Mouse (Mus musculus) stomach, postnatal 0 days (tissue): ENCODE results near the gene Chmp2a. TPM values are rescaled to one million over a fixed set of nuclear protein-coding genes. Genes with fewer than 3 reads are reported as not detected.

Source experiments
- ATAC-seq: fragments of 200-750 bp; cut with Nextera tagmentation; 2 replicates; pipeline ENCODE4 v1.8.0; 2017; ENCODE audit not compliant: low FRiP score, low TSS enrichment
- DNase-seq: peaks from one replicate; pipeline ENCODE4 v3.0.0-alpha.2; 2016; ENCODE audit warnings: low spot score
- H3K27ac ChIP-seq: fragments of 300-500 bp; sonication (generic); replicated peaks from 2 replicates; pipeline ENCODE4 v1.5.1; 2014; ENCODE audit warnings: mild to moderate bottlenecking, control low read depth
- H3K27me3 ChIP-seq: fragments of 300-500 bp; sonication (generic); 2 replicates; pipeline ENCODE4 v1.6.1; 2014; ENCODE audit warnings: low read length; ENCODE audit not compliant: control insufficient read depth, insufficient read depth
- H3K36me3 ChIP-seq: fragments of 300-500 bp; sonication (generic); 2 replicates; pipeline ENCODE4 v1.6.1; 2014; ENCODE audit warnings: low read length, mixed read lengths; ENCODE audit not compliant: control insufficient read depth, insufficient read depth
- H3K4me1 ChIP-seq: fragments of 300-500 bp; sonication (generic); replicated peaks from 2 replicates; pipeline ENCODE4 v1.6.1; 2014; ENCODE audit warnings: antibody characterized with exemption; ENCODE audit not compliant: control insufficient read depth, insufficient read depth
- H3K4me2 ChIP-seq: fragments of 300-500 bp; sonication (generic); replicated peaks from 2 replicates; pipeline ENCODE4 v1.6.1; 2014; ENCODE audit warnings: low read depth, mild to moderate bottlenecking, control low read depth, moderate library complexity
- H3K4me3 ChIP-seq: fragments of 300-500 bp; sonication (generic); 2 replicates; pipeline ENCODE4 v1.5.1; 2014; ENCODE audit warnings: low read depth, low read length, control low read depth
- H3K9ac ChIP-seq: fragments of 300-500 bp; sonication (generic); 2 replicates; pipeline ENCODE4 v1.6.1; 2014; ENCODE audit warnings: mild to moderate bottlenecking, low read length, control low read depth, mixed read lengths
- H3K9me3 ChIP-seq: fragments of 300-500 bp; sonication (generic); 2 replicates; pipeline ENCODE4 v1.6.1; 2016; ENCODE audit warnings: low read length; ENCODE audit not compliant: control insufficient read depth
- CTCF ChIP-seq: IDR thresholded peaks from 2 replicates; pipeline ENCODE4 v1.5.1; 2016; ENCODE audit warnings: antibody characterized with exemption, low read depth, mild to moderate bottlenecking, moderate library complexity
- EP300 ChIP-seq: optimal IDR thresholded peaks from 2 replicates; pipeline ENCODE3; 2016; ENCODE audit warnings: antibody characterized with exemption
- WGBS: fragments of 180-500 bp; shearing (Covaris S2); extraction: QIAGEN DNeasy Blood & Tissue Kit; methylation state at CpG from one replicate; pipeline ENCODE4 v1.1.7; 2014; 5-methylcytosine and 5-hydroxymethylcytosine counted together
- polyA plus RNA-seq: library from polyadenylated mRNA; unstranded; fragments of >200 nt; fragmentation: Nextera tagmentation; extraction: Ambion mirVana; gene quantifications from 2 replicates; pipeline ENCODE4 v1.2.1, GENCODE M21; 2015

Chmp2a gene
- polyA plus RNA-seq, 1 experiment from 2014 or later = 271 TPM

DNA sequence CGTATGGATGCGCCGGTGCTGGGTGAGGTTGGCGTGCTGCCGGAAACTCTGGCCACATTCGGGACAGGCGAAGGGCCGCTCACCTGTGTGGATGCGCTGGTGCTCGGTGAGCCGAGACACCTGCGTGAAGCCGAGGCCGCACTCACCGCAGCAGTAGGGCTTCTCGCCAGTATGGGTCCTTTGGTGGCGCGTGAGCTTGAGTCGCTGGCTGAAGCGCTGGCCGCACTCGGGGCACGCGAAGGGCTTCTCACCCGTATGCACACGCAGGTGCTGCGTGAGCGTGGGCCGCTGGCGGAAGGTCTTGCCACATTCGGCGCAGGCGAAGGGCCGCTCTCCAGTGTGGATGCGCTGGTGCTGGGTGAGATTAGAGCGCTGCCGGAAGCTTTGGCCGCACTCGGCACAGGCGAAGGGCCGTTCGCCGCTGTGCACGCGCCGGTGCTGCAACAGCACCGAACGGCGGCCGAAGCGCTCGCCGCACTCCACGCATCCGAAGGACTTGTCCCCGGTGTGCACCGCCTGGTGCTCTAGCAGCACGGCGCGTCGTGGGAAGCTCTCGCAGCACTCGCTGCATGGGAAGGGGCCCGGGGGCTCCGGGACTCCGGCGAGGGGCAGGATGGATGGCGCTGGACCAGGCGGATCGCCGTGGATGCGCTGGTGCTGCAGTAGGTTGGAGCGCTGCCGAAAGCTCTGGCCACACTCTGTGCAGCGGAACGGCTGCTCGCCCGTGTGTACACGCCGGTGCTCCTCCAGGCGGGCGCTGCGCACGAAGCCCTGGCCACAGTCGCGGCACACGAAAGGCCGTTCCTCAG is 9.0 kb upstream of the Chmp2a start:
- Histone ChIP-seq H3K9ac (peak overlapping the region; percentile 54), H3K4me1 (peaks cover 3% of the 10 kb centered on the region; the same call in 1 of the 2 replicates), H3K27ac (no peak overlapping the region), H3K4me2 (peak overlapping the region; percentile 77), H3K36me3 (no peaks in the 10 kb centered on the region), H3K9me3 (no peaks in the 10 kb centered on the region), H3K4me3 (peak overlapping the region; percentile 42), H3K27me3 (peaks cover 3% of the 10 kb centered on the region; the same call in 1 of the 2 replicates)
- WGBS = 5% methylated on average over 88 of the region's 88 CpGs
- TF ChIP-seq CTCF (0 out of 2 replicates have a peak, but pooled peaks have one; percentile 14), EP300 (no peak)
- ATAC-seq (peak; percentile 41), DNase-seq (peak; percentile 42)

DNA sequence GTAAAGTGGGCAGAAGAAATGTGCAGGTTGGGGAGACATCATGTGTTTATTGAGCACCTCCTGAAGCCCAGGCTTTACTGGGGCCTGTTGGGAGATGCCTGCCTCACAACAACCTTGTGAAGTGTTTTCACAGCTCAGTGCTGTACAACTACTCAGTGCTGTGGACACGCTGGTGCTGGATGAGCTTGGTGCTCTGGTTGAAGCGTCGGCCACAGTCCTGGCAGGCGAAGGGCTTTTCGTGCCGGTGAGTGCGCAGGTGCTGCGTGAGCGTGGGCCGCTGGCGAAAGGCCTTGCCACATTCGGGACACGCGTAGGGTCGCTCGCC is 8.5 kb upstream of the Chmp2a start:
- WGBS = 49% methylated on average over 16 of the region's 16 CpGs
- ATAC-seq = no peak
- Histone ChIP-seq H3K9ac (0 out of 2 replicates have a peak overlapping the region, but pooled peaks have one; percentile 54), H3K4me2 (peak overlapping the region; percentile 77; the same call in 1 of the 2 replicates), H3K4me1 (peaks cover 3% of the 10 kb centered on the region; the same call in 1 of the 2 replicates), H3K9me3 (no peaks in the 10 kb centered on the region), H3K36me3 (no peaks in the 10 kb centered on the region), H3K4me3 (0 out of 2 replicates have a peak overlapping the region, but pooled peaks have one; percentile 8), H3K27ac (no peak overlapping the region), H3K27me3 (peaks cover 3% of the 10 kb centered on the region; the same call in 1 of the 2 replicates)
- TF ChIP-seq CTCF = no peak
- no peak for TF ChIP-seq EP300
- no peak for DNase-seq

DNA sequence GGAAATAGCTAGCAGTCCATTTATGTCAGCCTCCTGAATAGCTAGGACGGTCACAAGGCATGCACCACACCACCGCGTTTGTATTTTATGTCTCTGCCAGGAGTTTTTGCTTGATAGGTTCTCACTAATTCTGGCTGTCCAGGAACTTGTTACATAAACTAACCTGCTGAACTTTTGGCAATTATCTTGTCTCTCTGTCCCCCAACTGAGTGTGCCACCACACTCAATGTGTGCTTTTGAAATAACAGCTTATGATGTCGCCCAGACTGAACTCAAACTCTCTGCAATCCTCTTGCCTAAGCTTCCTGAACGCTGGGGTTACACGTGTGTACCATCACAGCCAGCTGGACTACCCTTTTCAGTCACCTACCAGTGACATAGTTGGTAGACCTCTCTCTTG is 7.9 kb upstream of the Chmp2a start:
- H3K4me2 ChIP-seq = no peak overlapping the region
- no peak for ATAC-seq

DNA sequence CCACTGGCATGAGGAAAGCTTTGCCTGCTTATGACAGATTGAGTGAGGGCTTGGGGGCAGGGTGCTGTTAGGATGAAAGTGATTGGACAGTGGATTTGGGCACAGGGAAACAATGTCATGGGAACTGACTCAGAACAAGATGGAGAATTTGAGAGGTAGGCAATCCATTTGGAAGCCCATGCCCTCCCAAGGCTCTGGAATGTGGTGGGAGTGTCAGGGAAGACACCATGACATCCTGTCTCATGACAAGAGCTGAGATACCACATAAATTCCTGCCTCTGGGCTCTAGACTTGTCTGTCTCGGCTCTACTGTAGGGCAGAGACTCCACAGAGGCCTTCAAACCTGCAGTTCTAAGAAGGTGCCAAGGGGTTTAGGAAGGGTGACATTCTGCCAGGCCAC is 6.6 kb upstream of the Chmp2a start:
- H3K9ac ChIP-seq = no peak overlapping the region
- H3K4me3 ChIP-seq = no peak overlapping the region
- no peak for TF ChIP-seq CTCF
- TF ChIP-seq EP300 = no peak
- H3K4me1 ChIP-seq = peaks cover 8% of the 10 kb centered on the region; the same call in 1 of the 2 replicates
- ATAC-seq (no peak), DNase-seq (no peak)
- no peaks in the 10 kb centered on the region for H3K36me3 ChIP-seq
- H3K27me3 ChIP-seq = peaks cover 3% of the 10 kb centered on the region; the same call in 1 of the 2 replicates
- H3K9me3 ChIP-seq = no peaks in the 10 kb centered on the region
- no peak overlapping the region for H3K27ac ChIP-seq
- 68% methylated on average over 1 of the region's 1 CpGs for WGBS
- H3K4me2 ChIP-seq = no peak overlapping the region

More for the DNA sequence above, 7.9 kb upstream of the Chmp2a start:
- Histone ChIP-seq H3K4me3 (no peak overlapping the region), H3K27me3 (peaks cover 3% of the 10 kb centered on the region; the same call in 1 of the 2 replicates), H3K4me1 (peaks cover 3% of the 10 kb centered on the region; the same call in 1 of the 2 replicates), H3K9ac (no peak overlapping the region), H3K36me3 (no peaks in the 10 kb centered on the region), H3K9me3 (no peaks in the 10 kb centered on the region), H3K27ac (no peak overlapping the region)
- 68% methylated on average over 6 of the region's 6 CpGs for WGBS
- no peak for TF ChIP-seq CTCF
- no peak for TF ChIP-seq EP300
- DNase-seq = no peak

DNA sequence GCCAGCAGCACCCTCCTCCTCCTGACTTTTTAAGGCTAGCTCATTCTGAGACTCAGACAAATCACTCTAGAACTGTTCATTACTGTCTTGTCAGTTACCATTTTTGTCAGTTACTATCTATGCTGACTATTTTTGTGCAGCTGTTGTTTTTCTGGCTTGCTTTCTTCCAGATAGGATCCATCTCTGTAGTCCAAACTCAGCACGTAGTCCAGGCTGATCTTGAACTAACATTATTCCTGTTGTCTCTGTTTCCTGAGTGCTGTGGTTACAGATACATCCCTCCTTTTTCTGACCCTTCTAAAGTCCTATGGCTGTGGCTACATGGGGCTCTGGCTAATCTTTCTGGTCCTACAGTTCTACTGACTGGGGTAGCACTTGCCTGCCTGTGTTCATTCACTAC is 4.6 kb upstream of the Chmp2a start:
- DNase-seq = no peak
- WGBS = 73% methylated on average over 1 of the region's 1 CpGs
- Histone ChIP-seq H3K27ac (no peak overlapping the region; the same call in 1 of the 2 replicates), H3K27me3 (peaks cover 3% of the 10 kb centered on the region; the same call in 1 of the 2 replicates), H3K4me2 (peak overlapping the region; percentile 65), H3K9me3 (no peaks in the 10 kb centered on the region), H3K4me1 (peaks cover 8% of the 10 kb centered on the region; the same call in 1 of the 2 replicates), H3K4me3 (peak overlapping the region; percentile 72; the same call in 1 of the 2 replicates), H3K36me3 (peaks cover 4% of the 10 kb centered on the region), H3K9ac (peak overlapping the region; percentile 97)
- TF ChIP-seq EP300 = no peak
- no peak for TF ChIP-seq CTCF
- ATAC-seq = no peak
